8 mouse cellular contexts compared by ENCODE assay signal in the genomic region with DNA sequence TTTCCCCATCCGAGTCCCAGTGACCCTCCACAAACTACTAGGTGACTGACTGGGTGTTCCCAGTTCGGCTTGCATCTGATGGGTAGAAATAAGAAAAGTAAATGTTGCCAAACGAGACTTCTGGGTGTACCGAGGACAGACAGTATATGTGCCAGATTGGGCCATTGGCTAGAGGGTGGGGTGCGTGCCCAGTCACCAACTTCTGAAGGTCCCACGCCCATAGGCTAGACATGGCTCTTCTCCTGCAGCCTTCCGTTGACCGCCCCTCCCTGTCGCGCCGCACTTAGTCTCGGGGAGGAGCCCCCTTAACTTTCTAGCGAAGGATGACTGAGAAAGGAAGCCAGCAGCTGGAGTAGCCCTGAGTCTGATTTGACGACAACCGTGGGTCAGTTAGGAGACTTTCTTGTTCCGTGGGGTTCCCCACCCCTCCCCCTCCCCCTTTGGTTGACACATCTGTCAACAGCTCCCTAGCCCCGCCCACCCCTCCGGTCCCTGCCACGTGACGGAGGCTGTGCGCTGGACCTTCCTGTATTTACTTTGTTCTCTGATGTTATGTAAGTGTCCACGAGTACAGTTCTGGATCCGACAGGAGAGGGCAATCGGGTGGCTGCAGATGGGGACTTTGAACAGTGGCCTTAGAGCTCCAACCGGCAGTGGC. TPM values are rescaled to one million over a fixed set of nuclear protein-coding genes. Genes with fewer than 3 reads are reported as not detected.
DNase-seq lines count a peak whose midpoint lies in the region; ATAC-seq lines count a peak whose summit lies in the region.

No protein-coding gene starts in this region.

- intact Hi-C loops in left cerebral cortex, postnatal 10 days (cut with DNase I), result loop anchor here (5.0 kb wide), 1 partner anchor 45 kb away; no protein-coding TSS in a partner anchor

- peak; percentile 0 for ATAC-seq in inflammation-experienced regulatory T-cells, adult 6 months
- peak; percentile 40 for ATAC-seq in megakaryocyte progenitor cell, adult 5-6 weeks (replicated peaks; ENCODE audit: poor library complexity)

- DNase-seq in adrenal gland, adult (ENCODE audit: inconsistent age in 2 of 2, low spot score in 1 of 2), result peak; percentile 94 to 98
- DNase-seq in embryo, embryonic 10 days (ENCODE audit: low spot score), result peak; percentile 78
- DNase-seq in gastrocnemius, postnatal 10 days, result peak; percentile 71
- peak; percentile 39 to 92 for DNase-seq in left cerebral cortex, postnatal 10 days (ENCODE audit: extremely low spot score in 1 of 2, low spot score in 2 of 2)
- peak; percentile 80 to 82 for DNase-seq in right cerebral cortex, postnatal 10 days (ENCODE audit: low spot score in 2 of 2)
- peak; percentile 63 for DNase-seq in urinary bladder, postnatal 25 days (ENCODE audit: low spot score)

RNA-seq across cellular contexts. Expression of a gene that starts 0.9 kb away (rescaled TPM):
- total RNA-seq in gastrocnemius, postnatal 10 days (2021), result 10 to 100 TPM; 51.7 to 56.6 TPM
- polyA plus RNA-seq in inflammation-experienced regulatory T-cells, adult 6 months (2017; shearing (Covaris generic)), result 100 to 1,000 TPM in 2 of 3 experiments, 10 to 100 TPM in 1; 75.9 to 149 (median 110) TPM
- 10 to 100 TPM; 41.5 to 44.3 TPM for total RNA-seq in left cerebral cortex, postnatal 10 days (2021)
- total RNA-seq in megakaryocyte progenitor cell, adult 5-6 weeks (2015), result 78.2 and 89.9 TPM in 2 replicates
- total RNA-seq in megakaryocyte progenitor cell, adult 5-6 weeks (2017), result 83.3 and 99.5 TPM in 2 replicates

RNA-seq across cellular contexts. Expression of a gene that starts 47.0 kb away (rescaled TPM):
- under 1 TPM; 0.42 to 0.88 TPM for total RNA-seq in gastrocnemius, postnatal 10 days (2021)
- polyA plus RNA-seq in inflammation-experienced regulatory T-cells, adult 6 months (2017; shearing (Covaris generic)), result 100 to 1,000 TPM; 122 to 208 (median 189) TPM
- total RNA-seq in left cerebral cortex, postnatal 10 days (2021), result under 1 TPM; 0.61 to 0.77 TPM
- total RNA-seq in megakaryocyte progenitor cell, adult 5-6 weeks (2015), result 22.5 and 24.1 TPM in 2 replicates
- total RNA-seq in megakaryocyte progenitor cell, adult 5-6 weeks (2017), result 17.7 and 27.9 TPM in 2 replicates

RNA-seq across cellular contexts. Expression of a gene that starts 58.2 kb away (rescaled TPM):
- not detected for total RNA-seq in gastrocnemius, postnatal 10 days (2021)
- polyA plus RNA-seq in inflammation-experienced regulatory T-cells, adult 6 months (2017; shearing (Covaris generic)), result under 1 TPM in 1 of 3 experiments, not detected in 2; 0.20 TPM
- under 1 TPM; 0.30 to 0.62 TPM for total RNA-seq in left cerebral cortex, postnatal 10 days (2021)
- 0.12 and 0.17 TPM in 2 replicates for total RNA-seq in megakaryocyte progenitor cell, adult 5-6 weeks (2015)
- not detected in 2 replicates for total RNA-seq in megakaryocyte progenitor cell, adult 5-6 weeks (2017)

Comparison
In these comparisons a context has a peak if more than half of its experiments do, and no peak if none do; other contexts are left out.
1. Peak in every context shown above with its lines: DNase-seq and ATAC-seq.
2. RNA of a gene that starts 47.0 kb away (total RNA-seq): 17.7 to 27.9 TPM in megakaryocyte progenitor cell, adult 5-6 weeks; 0.42 to 0.88 TPM in gastrocnemius, postnatal 10 days and 0.61 to 0.77 TPM in left cerebral cortex, postnatal 10 days; every median in the first group is over 4 times any median in the second.